Mouse (Mus musculus) C2C12 (cell line): ENCODE data around the gene Angptl6.

Experiments used
- CEBPB ChIP-seq: IDR thresholded peaks from one replicate; pipeline ENCODE4 v1.6.1; 2011; ENCODE audit warnings: low read depth, mild to moderate bottlenecking, control low read depth, moderate library complexity
- CTCF ChIP-seq: IDR thresholded peaks from one replicate; pipeline ENCODE4 v1.5.1; 2011; ENCODE audit not compliant: control insufficient read depth, insufficient read depth, insufficient read length
- FOSL1 ChIP-seq: IDR thresholded peaks from one replicate; pipeline ENCODE4 v1.8.0; 2011; ENCODE audit warnings: mild to moderate bottlenecking, low read length; ENCODE audit not compliant: poor library complexity, insufficient read depth, severe bottlenecking
- MAX ChIP-seq: IDR thresholded peaks from one replicate; pipeline ENCODE4 v1.6.1; 2011; ENCODE audit warnings: mild to moderate bottlenecking, control low read depth
- USF1 ChIP-seq: IDR thresholded peaks from one replicate; pipeline ENCODE4 v1.6.1; 2011; ENCODE audit warnings: low read depth, mild to moderate bottlenecking, control low read depth, moderate library complexity

GRCm38 (mm10) chr9:20869246-20869645, 10.3 kb downstream of the Angptl6 start:
- TF ChIP-seq FOSL1, result no peak
- no peak for TF ChIP-seq CTCF
- no peak for TF ChIP-seq CEBPB
- no peak for TF ChIP-seq MAX
- no peak for TF ChIP-seq USF1
